Mouse (Mus musculus): ENCODE results near the gene Npb.

The Npb gene

GRCm38 (mm10) chr11:120631726-120632448, 23.6 kb downstream of the Npb start:
- no peak for DNase-seq (ENCODE audit: low spot score in 2 of 2)

- peak; percentile 60 to 70 for DNase-seq (ENCODE audit: low spot score in 2 of 2)
These were observed 24.6 kb downstream of the Npb start for GRCm38 (mm10) chr11:120632559-120633519.

GRCm38 (mm10) chr11:120633520-120634343, 25.5 kb downstream of the Npb start, which contains the start of gene Mafg:
Mafg (minus strand) TSS chr11:120633600.
- DNase-seq (ENCODE audit: low spot score in 2 of 2): peak; percentile 79 to 85

- no peak for DNase-seq (ENCODE audit: low spot score in 2 of 2)
These were observed 26.5 kb downstream of the Npb start for GRCm38 (mm10) chr11:120634810-120635209.

GRCm38 (mm10) chr11:120641255-120641654, 33.0 kb downstream of the Npb start:
- DNase-seq (ENCODE audit: low spot score in 2 of 2): no peak

GRCm38 (mm10) chr11:120641869-120642268, 33.6 kb downstream of the Npb start:
- no peak for DNase-seq (ENCODE audit: low spot score in 2 of 2)

GRCm38 (mm10) chr11:120642939-120643600, 34.8 kb downstream of the Npb start:
- no peak for DNase-seq (ENCODE audit: low spot score in 2 of 2)

GRCm38 (mm10) chr11:120643601-120643987, 35.3 kb downstream of the Npb start, which contains the start of gene Pycr1:
Pycr1 (minus strand) TSS chr11:120643769.
- DNase-seq (ENCODE audit: low spot score in 2 of 2): peak; percentile 89 to 90

- DNase-seq (ENCODE audit: low spot score in 2 of 2): no peak
These were observed 39.0 kb downstream of the Npb start for GRCm38 (mm10) chr11:120647047-120647830.

GRCm38 (mm10) chr11:120648001-120648476, 39.8 kb downstream of the Npb start, which contains the start of gene Myadml2:
Myadml2 (minus strand) TSS chr11:120648158.
- DNase-seq (ENCODE audit: low spot score in 2 of 2): no peak

GRCm38 (mm10) chr11:120651872-120652271, 43.6 kb downstream of the Npb start:
- no peak for DNase-seq (ENCODE audit: low spot score in 2 of 2)

- DNase-seq (ENCODE audit: low spot score in 2 of 2): no peak
These were observed 46.5 kb downstream of the Npb start for GRCm38 (mm10) chr11:120654741-120655140.

- DNase-seq (ENCODE audit: low spot score in 2 of 2): no peak
These were observed 49.0 kb downstream of the Npb start for GRCm38 (mm10) chr11:120657301-120657700.

Data from spleen, postnatal 14 days (tissue).